Mouse (Mus musculus) heart, adult 8-10 months (tissue): ENCODE data around the gene Olfr972. TPM values are rescaled to one million over a fixed set of nuclear protein-coding genes. Genes with fewer than 3 reads are reported as not detected.
"Not testable (repeated sequence)": the region's sequence is repeated elsewhere in the genome, so short reads cannot be mapped to it uniquely, and the experiment has no call there.

Experiments
- DNase-seq: peaks from one replicate; pipeline ENCODE4 v3.0.0; 2022; ENCODE audit warnings: low spot score
- total RNA-seq, 4 experiments: library from RNA; stranded (reverse); gene quantifications; 2 replicates each; pipeline ENCODE4 v1.2.4; 2022

The Olfr972 gene
- total RNA-seq = not detected

DNA sequence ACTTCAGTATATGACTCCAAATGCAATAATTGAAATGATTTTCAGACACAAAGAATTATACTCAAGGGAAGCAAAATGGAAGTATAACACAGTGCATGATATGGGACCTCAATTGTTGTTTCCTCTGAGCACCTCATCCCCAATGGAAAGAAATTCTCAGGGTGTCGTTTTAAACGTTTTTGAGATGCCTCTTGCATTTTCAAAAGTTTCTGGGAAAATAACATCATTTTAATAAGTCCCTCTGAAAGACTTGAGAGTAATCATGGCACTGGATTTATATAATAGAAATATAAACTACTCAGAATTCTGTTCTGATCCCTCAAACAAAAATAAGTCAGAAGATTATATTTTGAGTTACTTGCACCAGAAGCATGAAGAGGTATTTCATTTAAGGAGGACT is at the start of gene Olfr972:
Olfr972 (plus strand) TSS at position 301 of the 400 bp plus-strand sequence.
- DNase-seq = no peak

DNA sequence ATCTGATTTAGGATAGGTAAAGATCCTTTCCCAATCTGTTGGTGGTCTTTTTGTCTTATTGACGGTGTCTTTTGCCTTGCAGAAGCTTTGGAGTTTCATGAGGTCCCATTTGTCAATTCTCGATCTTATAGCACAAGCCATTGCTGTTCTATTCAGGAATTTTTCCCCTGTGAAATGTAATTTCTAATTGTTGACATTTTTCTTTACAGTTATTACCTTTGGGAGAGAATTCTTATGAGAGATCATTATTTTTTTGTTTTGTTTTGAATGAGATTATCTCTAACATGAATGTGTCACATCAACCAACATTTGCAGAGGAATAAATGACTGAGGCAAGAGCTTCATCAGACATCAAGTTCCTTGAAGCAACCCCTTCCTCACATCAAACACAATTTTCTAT is 29.6 kb upstream of the Olfr972 start, which contains the start of gene Olfr971:
Olfr971 (plus strand) TSS at position 301 of the 400 bp plus-strand sequence.
- not testable (repeated sequence) for DNase-seq

DNA sequence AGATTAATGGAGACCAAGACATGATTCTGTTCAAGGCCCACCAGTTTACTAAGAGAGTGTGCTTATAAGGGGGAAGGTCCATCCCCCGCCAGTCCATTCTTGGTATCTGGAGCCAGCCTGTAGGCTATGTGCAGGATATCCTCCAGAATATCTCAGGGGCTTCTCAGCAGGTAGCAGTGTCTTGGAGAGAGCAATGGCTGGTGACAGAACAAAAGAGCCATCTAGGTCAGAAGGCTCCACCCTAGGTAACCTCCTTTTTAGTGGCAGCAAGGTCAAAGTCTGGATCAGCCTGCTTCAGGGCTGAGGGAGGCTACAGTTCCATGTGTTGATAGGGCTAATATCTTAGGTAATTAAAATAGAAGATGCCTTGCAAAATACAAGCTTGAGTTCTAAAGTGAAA is 5.8 kb downstream of the Olfr972 start:
- DNase-seq = not testable (repeated sequence)

DNA sequence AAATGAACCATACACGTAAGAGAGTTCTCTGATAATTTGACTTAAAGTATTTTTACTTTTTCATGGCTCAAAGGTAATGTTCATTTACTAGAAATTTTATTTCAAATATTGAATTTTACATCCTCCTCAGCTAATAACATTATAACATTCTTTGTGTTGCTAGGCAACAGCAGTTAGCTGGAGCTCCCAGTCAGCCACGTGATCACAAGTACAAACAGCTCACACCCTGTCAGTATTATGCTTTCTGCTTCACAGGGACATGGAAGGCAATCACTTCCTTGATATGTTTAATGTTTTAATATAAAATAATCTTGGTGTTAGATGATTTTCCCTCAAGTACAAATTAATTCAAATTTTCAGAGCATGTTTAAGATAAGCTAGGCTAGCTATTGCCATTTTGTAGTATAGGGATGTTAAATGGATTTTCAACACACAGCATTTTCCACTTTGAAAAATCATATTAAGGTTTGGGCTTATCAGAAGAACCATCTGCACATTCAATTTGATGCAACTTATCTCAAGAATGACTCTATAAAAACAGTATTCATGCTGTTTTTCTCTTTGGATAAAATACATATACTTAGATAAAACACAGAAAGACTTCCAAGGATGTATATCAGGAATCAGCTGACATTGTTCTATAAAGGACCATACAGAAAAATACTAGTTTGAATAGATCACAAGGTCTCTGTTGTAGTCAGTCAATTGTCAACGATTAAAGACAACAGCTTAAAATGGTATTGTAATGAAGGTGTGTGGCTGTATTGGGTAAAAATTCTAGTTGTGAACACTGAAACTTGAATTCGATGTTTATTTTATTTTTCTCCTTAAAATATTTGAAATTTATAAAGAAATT is 11.5 kb downstream of the Olfr972 start:
- DNase-seq = not testable (repeated sequence)

DNA sequence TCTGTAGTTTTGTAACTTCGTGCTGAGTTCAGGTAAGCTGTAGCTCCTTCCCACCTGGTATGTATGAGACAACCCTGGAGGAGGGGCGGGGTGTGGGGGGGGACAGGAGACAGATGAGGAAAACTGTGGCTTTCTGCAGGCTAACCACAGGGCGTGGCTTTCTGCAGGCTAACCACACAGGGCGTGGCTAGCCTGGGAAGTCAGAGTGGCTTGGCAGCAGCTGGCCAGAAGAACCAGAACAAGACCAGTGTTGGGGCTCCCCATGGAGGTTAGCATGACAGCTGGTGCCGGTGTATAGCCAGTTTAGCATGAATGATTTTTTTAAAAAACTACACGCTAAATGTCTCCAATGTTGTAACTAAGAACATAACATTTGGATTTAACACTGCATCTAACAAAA is 38.9 kb downstream of the Olfr972 start:
- DNase-seq = no peak

DNA sequence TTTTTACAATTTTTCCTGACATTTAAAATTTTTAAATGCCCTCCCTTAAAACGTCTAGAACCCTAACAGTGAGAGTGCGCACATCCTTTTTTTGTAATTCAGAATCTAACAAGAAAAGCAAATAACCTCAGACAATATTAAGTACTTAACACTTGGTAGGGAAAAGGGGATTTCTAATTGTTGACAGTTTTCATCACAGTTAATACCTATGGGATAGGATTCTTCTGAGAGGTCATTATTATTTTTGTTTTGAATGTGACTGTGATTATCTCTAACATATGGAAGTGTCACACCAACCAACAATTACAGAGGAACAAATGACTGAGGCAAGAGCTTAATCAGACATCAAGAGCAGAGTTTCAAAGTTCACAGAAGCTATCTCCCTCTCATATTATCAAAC is 40.8 kb downstream of the Olfr972 start, which contains the start of gene Olfr229:
Olfr229 (plus strand) TSS at position 301 of the 400 bp plus-strand sequence.
- no peak for DNase-seq

DNA sequence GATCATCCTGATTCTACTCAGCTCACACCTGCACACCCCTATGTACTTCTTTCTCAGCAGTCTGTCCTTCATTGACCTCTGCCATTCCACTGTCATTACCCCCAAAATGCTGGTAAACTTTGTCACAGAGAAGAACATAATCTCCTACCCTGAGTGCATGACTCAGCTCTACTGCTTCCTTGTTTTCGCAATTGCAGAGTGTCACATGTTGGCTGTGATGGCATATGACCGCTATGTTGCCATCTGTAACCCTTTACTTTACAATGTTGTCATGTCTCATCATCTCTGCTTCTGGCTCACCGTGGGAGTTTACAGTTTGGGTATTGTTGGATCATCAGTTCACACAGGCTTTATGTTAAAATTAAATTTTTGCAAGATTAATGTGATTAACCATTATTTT is 43.7 kb downstream of the Olfr972 start:
- DNase-seq = no peak

Other genes with a start within 250 kb of the Olfr972 start
- gene Olfr960, start 245.0 kb upstream of the Olfr972 start, total RNA-seq = not detected
- not detected for gene Olfr961, start 221.3 kb upstream of the Olfr972 start, total RNA-seq
- gene Olfr963, start 199.2 kb upstream of the Olfr972 start, total RNA-seq = not detected
- gene Olfr149, start 159.3 kb upstream of the Olfr972 start, total RNA-seq = not detected
- not detected for gene Olfr965, start 155.1 kb upstream of the Olfr972 start, total RNA-seq
- not detected for gene Olfr150, start 135.4 kb upstream of the Olfr972 start, total RNA-seq
- gene Olfr967, start 120.2 kb upstream of the Olfr972 start, total RNA-seq = not detected
- not detected for gene Olfr968, start 83.2 kb upstream of the Olfr972 start, total RNA-seq
- not detected for gene Olfr969, start 75.5 kb upstream of the Olfr972 start, total RNA-seq
- gene Olfr970, start 57.6 kb upstream of the Olfr972 start, total RNA-seq = not detected
- gene Olfr971, start 29.5 kb upstream of the Olfr972 start, total RNA-seq = not detected
- gene Olfr229, start 40.9 kb downstream of the Olfr972 start, total RNA-seq = not detected
- gene Olfr974, start 71.1 kb downstream of the Olfr972 start, total RNA-seq = not detected
- gene Olfr975, start 85.6 kb downstream of the Olfr972 start, total RNA-seq = not detected
- gene Olfr976, start 94.7 kb downstream of the Olfr972 start, total RNA-seq = not detected
- gene Olfr978, start 125.7 kb downstream of the Olfr972 start, total RNA-seq = not detected
- not detected for gene Olfr979, start 137.0 kb downstream of the Olfr972 start, total RNA-seq
- not detected for gene Olfr980, start 143.2 kb downstream of the Olfr972 start, total RNA-seq
- gene Olfr981, start 155.0 kb downstream of the Olfr972 start, total RNA-seq = not detected
- gene Olfr982, start 207.4 kb downstream of the Olfr972 start, total RNA-seq = not detected
- not detected for gene Olfr983, start 227.2 kb downstream of the Olfr972 start, total RNA-seq
- not detected for gene Olfr984, start 247.8 kb downstream of the Olfr972 start, total RNA-seq